Mouse (Mus musculus) ES-E14 (cell line): ENCODE measurements around the gene Phf11d. TPM values are rescaled to one million over a fixed set of nuclear protein-coding genes. Genes with fewer than 3 reads are reported as not detected.
"Not testable (repeated sequence)": the region's sequence is repeated elsewhere in the genome, so short reads cannot be mapped to it uniquely, and the experiment has no call there.

Experiments
- DNase-seq: peaks from one replicate; pipeline ENCODE4 v3.0.0-alpha.2; 2013; ENCODE audit warnings: low read depth, low spot score
- H3K27ac ChIP-seq: 2 replicates; pipeline ENCODE4 v1.5.1; 2012; ENCODE audit warnings: low read depth, mild to moderate bottlenecking, low read length, moderate library complexity, mixed read lengths; ENCODE audit not compliant: poor library complexity, insufficient read depth, severe bottlenecking
- H3K36me3 ChIP-seq: 2 replicates; pipeline ENCODE4 v1.6.1; 2012; ENCODE audit warnings: mild to moderate bottlenecking, low read length, moderate library complexity, mixed read lengths; ENCODE audit not compliant: control insufficient read depth, poor library complexity, insufficient read depth, severe bottlenecking
- H3K4me1 ChIP-seq, 2 experiments: fragments of 150-350 bp in 1 of 2; sonication (generic) in 1 of 2; 2 replicates each; pipeline ENCODE4 v1.6.1; 2012; ENCODE audit warnings: low read length in 2 of 2, mild to moderate bottlenecking in 1 of 2, mixed read lengths in 1 of 2; ENCODE audit not compliant: control insufficient read depth in 2 of 2, insufficient read depth in 2 of 2, poor library complexity in 1 of 2
- H3K4me3 ChIP-seq, 2 experiments: fragments of 150-350 bp in 1 of 2; sonication (generic) in 1 of 2; 2 replicates each; pipeline ENCODE4 v1.5.1; 2012; ENCODE audit warnings: low read length in 2 of 2, low read depth in 1 of 2, mild to moderate bottlenecking in 1 of 2, mixed read lengths in 1 of 2; ENCODE audit not compliant: insufficient read depth in 1 of 2, poor library complexity in 1 of 2, severe bottlenecking in 1 of 2
- H3K9ac ChIP-seq: 2 replicates; pipeline ENCODE4 v1.6.1; 2012; ENCODE audit warnings: low read depth, mild to moderate bottlenecking, low read length, mixed read lengths; ENCODE audit not compliant: poor library complexity, insufficient read depth, severe bottlenecking
- H3K9me3 ChIP-seq: fragments of 150-350 bp; sonication (generic); 2 replicates; pipeline ENCODE4 v1.6.1; 2012; ENCODE audit warnings: low read depth, mild to moderate bottlenecking, low read length; ENCODE audit not compliant: control insufficient read depth, insufficient read depth
- CHD2 ChIP-seq: IDR thresholded peaks from 2 replicates; pipeline ENCODE4 v1.6.1; 2014; ENCODE audit warnings: mild to moderate bottlenecking, low read depth, low read length, inconsistent platforms
- HCFC1 ChIP-seq: IDR thresholded peaks from 2 replicates; pipeline ENCODE4 v1.6.1; 2012; ENCODE audit warnings: low read length, inconsistent platforms, borderline replicate concordance; ENCODE audit not compliant: insufficient read depth
- MAFK ChIP-seq: IDR thresholded peaks from 2 replicates; pipeline ENCODE4 v1.6.1; 2014; ENCODE audit warnings: mild to moderate bottlenecking, low read depth, low read length, inconsistent platforms; ENCODE audit not compliant: insufficient read depth
- ZC3H11A ChIP-seq: IDR thresholded peaks from 2 replicates; pipeline ENCODE4 v1.6.1; 2012; ENCODE audit warnings: low read depth, mild to moderate bottlenecking, inconsistent platforms, low read length, borderline replicate concordance
- ZNF384 ChIP-seq: IDR thresholded peaks from 2 replicates; pipeline ENCODE4 v1.6.1; 2012; ENCODE audit warnings: low read depth, low read length, inconsistent platforms
- in situ Hi-C, 2 experiments: fragments of 600-800 bp; cut with MboI; formaldehyde crosslinking; loops; one replicate each; pipeline ENCODE4 v1.15.1; 2025; ENCODE audit warnings: low sequenced_read_pairs in 2 of 2, inconsistent platforms in 1 of 2; ENCODE audit not compliant: unreplicated experiment in 2 of 2
- total RNA-seq: library from RNA; depleted of rRNA; stranded (reverse); fragments of 300-350 nt; gene quantifications from 2 replicates; pipeline ENCODE4 v1.2.3, GENCODE M21; 2012

Phf11d gene
- total RNA-seq, 1 experiment = 21.1 TPM

GRCm38 (mm10) chr14:59389532-59389931 lies 24.3 kb upstream of the Phf11d start:
- Histone ChIP-seq H3K4me3 (no peak overlapping the region), H3K27ac (no peak overlapping the region), H3K4me1 (no peaks in the 10 kb centered on the region), H3K36me3 (no peaks in the 10 kb centered on the region), H3K9ac (no peak overlapping the region), H3K9me3 (no peaks in the 10 kb centered on the region)
- in situ Hi-C loops = no loop called here
- TF ChIP-seq ZC3H11A (no peak), HCFC1 (no peak), MAFK (no peak), ZNF384 (no peak), CHD2 (no peak)
- no peak for DNase-seq

- peak overlapping the region; percentile 37; the same call in 1 of the 2 replicates for H3K27ac ChIP-seq
- in situ Hi-C loops = no loop called here
- TF ChIP-seq ZC3H11A = no peak
- no peak for TF ChIP-seq HCFC1
- TF ChIP-seq CHD2 = no peak
- no peak for TF ChIP-seq ZNF384
- TF ChIP-seq MAFK = no peak
- no peaks in the 10 kb centered on the region; the same call in 1 of the 2 replicates for H3K36me3 ChIP-seq
- no peaks in the 10 kb centered on the region for H3K9me3 ChIP-seq
- peak; percentile 97 for DNase-seq
- H3K9ac ChIP-seq = peak overlapping the region; percentile 76
- H3K4me3 ChIP-seq = peak overlapping the region; percentile 49 to 66
- peaks cover 3 to 4% of the 10 kb centered on the region in 2 experiments; a peak in 2 of 4 replicates for H3K4me1 ChIP-seq
Measured at GRCm38 (mm10) chr14:59370348-59371068, 5.2 kb upstream of the Phf11d start.

- no peak for TF ChIP-seq CHD2
- TF ChIP-seq ZNF384 = no peak
- no peak for TF ChIP-seq ZC3H11A
- no peak for TF ChIP-seq HCFC1
- TF ChIP-seq MAFK = no peak
Measured at GRCm38 (mm10) chr14:59366386-59367105, 1.3 kb upstream of the Phf11d start.

GRCm38 (mm10) chr14:59341189-59341588 lies 24.1 kb downstream of the Phf11d start, which contains the start of gene Phf11b:
Gene Phf11b, minus strand, starts transcription at chr14:59341351.
- H3K27ac ChIP-seq, H3K36me3 ChIP-seq, H3K9ac ChIP-seq, in situ Hi-C loops, H3K9me3 ChIP-seq, H3K4me1 ChIP-seq, DNase-seq, H3K4me3 ChIP-seq: not testable (repeated sequence)

More at GRCm38 (mm10) chr14:59366386-59367105, 1.3 kb upstream of the Phf11d start:
- Histone ChIP-seq H3K4me3 (no peak overlapping the region), H3K9ac (peak overlapping the region; percentile 43; the same call in 1 of the 2 replicates), H3K4me1 (peaks cover 4 to 5% of the 10 kb centered on the region in 2 experiments; a peak in 3 of 4 replicates), H3K9me3 (no peaks in the 10 kb centered on the region), H3K36me3 (no peaks in the 10 kb centered on the region; the same call in 1 of the 2 replicates), H3K27ac (peak overlapping the region; percentile 71; the same call in 1 of the 2 replicates)
- DNase-seq = peak; percentile 59
- in situ Hi-C loops = no loop called here
